Mouse (Mus musculus) adrenal gland, adult 8-10 months (tissue): ENCODE data around the gene Gramd2. TPM values are rescaled to one million over a fixed set of nuclear protein-coding genes. Genes with fewer than 3 reads are reported as not detected.
"Not testable (repeated sequence)": the region's sequence is repeated elsewhere in the genome, so short reads cannot be mapped to it uniquely, and the experiment has no call there.

ENCODE experiments used
- DNase-seq: peaks from one replicate; pipeline ENCODE4 v3.0.0; 2022
- total RNA-seq, 4 experiments: library from RNA; stranded (reverse); gene quantifications; 2 replicates each; pipeline ENCODE4 v1.2.4; 2022

Gene Gramd2
- total RNA-seq, 4 experiments from 2014 or later = 0.07 to 0.20 (median 0.11) TPM; not detected in 1

DNA sequence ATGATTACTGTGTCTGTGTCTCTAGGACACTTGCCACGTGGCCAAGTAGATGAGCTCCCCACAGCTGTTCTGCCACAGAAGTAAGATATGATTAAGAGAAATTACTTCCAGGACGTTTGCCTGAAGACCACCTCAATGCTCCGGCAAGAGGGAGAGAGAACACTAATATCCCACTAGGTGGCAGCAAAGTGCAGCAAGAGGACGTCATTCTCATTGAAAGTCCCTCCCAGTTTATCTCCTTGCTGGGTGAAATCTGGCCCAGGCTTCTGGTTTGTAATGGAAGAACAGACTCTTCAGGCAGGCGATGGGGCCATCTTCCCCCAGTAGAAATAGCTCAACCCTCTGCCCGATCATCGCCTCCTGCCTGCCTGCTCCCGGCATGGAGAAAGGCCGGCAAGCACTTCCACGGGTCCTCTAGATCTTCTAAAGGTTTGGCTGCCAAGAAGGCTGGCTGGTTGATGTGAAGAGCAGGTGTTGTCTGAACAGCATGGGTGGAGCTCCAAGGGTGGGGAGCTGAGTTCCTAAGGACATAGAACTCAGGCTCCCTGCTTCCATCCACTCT, 43.2 kb downstream of the Gramd2 start:
- peak; percentile 26 for DNase-seq

DNA sequence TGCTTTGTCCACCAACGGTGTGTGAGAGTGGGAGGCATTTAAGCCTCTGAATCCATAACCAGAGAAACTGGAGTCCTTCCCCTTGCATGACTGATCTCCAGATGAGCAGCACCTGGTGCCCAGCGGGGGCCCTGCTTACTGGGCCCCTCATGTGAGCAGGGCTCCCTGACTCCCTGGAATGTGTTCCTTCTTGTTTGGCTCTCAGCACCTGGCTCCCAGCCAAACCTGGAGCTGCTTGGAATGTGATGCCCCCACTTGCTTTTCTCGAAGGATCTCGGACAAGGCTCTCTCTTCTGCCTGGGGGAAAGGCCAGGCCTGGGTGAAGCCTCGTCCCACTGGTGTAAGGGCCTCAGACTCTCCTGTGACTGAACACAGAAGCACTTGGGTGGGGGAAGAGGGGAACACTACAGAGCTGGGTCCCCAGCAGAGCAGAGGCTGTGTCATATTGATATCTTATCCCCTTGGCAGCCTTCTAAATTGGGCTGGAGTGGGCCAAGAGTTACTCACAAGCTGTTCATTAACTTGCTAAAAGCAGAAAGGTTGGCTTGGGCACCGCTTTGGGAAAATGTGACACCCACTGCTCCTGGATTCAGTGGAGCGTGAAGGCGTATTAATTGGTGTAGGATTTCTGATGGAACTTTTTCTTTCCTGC, 44.0 kb downstream of the Gramd2 start:
- DNase-seq = no peak

DNA sequence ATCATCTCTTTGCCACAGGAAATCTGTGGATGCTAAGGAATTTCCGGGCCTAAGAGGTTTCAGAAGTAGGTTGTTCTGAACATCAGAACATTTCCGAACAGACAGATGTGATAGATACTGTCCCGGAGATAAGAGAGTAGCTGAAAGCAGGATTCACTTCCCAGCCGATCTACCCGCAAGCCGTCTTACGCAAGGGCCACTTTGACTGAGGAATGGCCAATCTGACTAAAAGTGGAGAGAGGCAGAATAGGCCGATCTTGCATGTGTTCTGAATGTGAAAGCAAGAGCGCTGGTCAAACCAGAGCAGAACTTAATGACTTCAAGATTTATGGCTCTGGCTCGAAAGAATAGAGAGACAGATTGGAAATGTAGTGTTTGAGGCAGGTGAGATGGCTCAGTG, 45.6 kb downstream of the Gramd2 start:
- DNase-seq = no peak

DNA sequence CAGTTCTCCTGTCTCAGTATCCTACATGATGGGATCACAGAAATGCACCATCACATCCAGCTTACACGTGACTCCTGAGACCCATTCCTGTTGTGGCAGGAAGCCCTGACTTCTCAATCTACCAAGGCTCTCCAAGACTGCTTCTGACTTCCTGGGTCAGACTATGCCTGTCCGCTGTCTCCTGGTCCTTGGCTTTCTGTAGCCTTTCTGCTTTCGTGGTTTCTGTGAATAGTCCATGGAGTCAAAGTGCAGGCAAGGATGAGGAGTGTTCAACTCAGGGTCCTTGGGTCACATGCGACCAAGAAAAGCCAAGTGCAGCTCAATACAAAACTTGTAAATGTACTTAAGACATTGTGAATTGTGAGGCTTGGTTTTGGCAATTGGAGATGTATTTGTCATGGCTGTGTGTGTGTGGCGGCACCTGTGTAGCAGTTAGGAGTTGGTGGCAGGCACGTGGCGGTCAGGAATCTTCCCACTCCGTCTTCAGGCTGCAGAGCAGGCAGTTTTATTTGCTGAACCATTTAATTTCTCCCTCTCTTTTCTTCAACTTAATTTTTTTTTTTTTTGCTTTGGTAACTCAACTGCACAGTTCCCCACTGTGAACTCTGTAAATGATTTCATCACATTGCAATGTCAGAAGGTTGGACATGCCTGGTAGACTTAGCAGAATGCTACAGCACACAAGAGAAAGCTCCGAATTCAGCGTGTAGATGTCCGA, 47.8 kb downstream of the Gramd2 start:
- DNase-seq = no peak

DNA sequence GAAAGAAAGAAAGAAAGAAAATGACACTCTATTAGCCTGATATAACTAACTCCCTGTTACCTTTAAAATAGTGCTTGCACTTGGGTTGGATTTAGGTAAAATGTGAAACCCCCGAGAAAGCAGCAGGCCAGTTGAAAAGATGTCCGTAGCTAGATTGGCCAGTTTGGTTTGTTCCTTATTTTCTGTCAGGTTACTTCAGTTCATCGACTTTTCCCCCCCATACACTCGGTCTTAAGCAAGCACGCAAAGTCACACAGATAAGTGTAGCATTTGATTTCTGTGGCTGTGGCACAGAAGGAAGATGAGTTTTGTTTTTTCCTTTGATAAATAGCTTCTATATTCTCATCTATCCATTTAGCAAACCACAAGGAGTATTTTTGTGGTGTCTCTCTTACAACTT, 51.2 kb downstream of the Gramd2 start:
- DNase-seq = no peak

DNA sequence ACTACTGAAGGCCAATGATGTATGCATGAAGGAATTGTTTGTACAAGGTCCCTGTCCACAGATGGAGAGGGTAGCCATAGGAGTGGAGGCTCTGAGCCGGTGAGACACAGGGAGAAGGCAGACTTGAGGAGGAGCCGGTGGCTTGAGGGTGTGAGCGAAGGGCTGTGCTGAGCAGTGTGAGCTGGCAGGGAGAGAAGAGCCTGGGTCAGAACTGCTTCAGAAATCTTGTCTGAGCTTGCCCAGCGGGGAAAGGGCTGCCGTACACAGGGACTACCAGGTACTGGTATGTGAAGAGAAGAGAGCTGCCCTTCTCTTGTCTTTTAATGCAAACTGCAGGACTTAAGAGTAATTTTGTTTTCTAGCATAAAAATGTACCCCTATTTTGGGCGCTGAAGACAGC, 53.1 kb downstream of the Gramd2 start:
- DNase-seq = no peak

DNA sequence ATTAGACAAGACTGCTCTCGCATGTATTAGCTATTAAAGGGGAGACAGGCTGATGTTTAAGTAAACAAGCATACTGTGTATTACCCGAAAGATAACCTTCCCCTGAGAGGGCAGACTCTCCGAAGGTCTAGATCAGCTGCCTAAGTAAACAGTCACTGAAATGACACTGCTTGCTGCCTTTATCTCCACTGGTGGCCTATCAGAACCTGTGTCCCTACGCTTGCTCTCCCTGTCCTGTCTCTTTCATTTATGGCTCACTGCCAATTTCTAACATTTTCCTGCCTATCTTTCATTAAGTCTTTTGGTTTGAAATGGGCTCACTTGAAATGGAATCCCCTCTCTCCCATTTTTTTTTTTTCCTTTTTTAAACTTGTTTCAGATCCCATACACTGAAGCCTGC, 55.5 kb downstream of the Gramd2 start:
- no peak for DNase-seq

DNA sequence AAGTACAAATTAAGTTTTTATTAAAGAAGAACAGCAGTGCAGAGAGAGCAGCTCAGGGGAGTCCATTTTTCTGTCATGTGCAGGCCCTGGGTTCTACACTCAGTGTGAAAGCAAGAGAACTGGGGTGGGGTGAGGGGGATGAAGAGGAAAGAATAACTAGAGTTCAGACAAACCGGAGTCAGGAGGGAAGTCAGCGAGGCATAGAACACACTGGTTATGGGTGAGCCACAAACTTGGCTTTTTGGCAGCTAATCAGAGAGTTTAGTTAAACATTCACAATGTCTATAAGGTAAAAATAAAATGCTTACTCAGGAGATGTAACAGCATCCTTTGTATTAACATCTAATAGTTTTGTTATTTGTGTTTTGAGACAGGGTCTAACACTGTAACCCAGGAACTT, 60.6 kb downstream of the Gramd2 start:
- DNase-seq = no peak

DNA sequence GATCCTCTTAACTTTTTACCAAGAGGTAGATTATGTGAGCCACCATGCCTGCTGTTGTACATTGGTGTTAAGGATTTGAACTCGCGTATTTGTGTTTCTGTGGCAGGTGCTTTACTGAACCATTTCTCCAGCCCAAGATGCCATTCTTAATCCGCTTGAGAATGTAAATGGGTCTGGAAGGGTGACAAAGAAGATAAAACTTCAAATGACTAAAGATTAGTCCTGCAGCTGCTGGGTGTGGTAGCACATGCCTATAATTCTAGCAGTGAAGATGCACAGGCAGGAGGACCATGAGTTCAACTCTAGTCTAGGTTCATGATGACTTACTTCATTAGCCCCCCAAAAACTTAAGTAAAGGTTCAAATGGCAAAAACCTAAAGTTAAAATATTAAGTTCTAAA, 64.0 kb downstream of the Gramd2 start:
- DNase-seq = no peak

DNA sequence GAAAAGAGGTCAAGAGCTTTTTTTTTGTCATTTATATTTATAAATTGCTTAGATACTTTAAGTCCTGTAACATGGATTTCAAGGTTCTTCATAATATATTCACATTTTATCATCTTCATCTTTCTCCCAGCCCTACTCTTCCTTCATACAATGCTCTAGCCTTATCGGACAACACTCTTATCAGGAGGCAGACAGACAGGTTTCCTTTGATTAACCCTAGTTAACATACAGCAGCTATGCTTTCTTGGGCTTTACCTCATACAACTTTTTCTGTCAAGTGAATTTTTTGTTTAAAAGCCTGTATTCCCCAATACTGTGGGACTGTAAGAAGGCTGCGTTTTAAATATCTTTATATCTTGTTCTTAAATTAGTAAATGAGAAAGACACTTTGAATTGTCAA, 68.4 kb downstream of the Gramd2 start:
- no peak for DNase-seq

DNA sequence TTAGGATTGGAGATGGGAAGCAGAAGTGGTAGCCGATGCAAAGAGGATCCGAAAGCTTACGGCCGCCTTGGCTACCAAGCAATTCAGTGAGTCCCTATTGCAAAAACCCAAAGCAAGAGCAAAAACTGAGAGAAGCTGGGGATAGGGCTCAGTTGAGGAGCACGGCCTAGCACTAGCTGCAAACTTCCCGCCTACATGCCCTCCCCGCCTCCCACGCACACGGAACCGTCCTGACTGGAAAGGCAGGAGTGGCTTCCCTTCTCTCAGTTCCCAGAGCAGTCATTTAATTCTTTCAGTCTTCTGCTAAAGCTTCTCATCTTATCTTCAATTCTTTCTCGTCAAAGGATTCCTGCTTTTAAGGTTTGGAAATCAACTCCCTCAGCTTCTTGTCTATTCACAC, 69.0 kb downstream of the Gramd2 start:
- no peak for DNase-seq

DNA sequence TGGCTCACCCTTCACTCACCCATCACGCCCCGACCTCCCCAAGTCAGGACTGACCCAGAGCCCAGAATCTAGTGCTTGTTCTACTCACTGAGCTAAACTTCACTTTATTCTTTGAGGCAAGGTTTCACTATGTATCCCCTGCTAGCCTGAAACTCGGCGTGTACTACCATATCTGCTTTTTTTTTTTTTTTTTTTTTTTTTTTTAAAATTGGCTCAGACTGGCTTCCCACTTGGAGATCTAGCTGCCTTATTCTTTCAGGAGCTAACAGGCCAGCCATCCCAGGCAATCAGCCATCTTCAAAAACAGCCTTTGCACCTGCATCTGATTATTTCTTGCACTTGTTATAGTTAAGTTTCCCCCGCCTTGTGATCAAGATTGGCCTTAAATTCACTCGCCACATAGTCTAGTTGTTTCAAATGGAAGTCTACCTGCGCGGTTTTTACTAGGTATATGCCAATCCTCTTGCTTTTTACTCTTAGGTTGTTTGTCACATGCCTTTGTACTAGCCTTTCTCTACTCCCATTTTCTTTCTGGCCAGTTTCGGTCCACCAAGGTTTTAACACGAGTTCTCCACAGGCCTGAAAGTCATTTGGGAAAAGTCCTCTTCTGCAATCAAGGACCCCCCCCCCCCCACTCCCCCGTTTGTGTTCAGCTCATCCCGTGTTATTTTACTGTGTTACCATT, 69.8 kb downstream of the Gramd2 start:
- no peak for DNase-seq

DNA sequence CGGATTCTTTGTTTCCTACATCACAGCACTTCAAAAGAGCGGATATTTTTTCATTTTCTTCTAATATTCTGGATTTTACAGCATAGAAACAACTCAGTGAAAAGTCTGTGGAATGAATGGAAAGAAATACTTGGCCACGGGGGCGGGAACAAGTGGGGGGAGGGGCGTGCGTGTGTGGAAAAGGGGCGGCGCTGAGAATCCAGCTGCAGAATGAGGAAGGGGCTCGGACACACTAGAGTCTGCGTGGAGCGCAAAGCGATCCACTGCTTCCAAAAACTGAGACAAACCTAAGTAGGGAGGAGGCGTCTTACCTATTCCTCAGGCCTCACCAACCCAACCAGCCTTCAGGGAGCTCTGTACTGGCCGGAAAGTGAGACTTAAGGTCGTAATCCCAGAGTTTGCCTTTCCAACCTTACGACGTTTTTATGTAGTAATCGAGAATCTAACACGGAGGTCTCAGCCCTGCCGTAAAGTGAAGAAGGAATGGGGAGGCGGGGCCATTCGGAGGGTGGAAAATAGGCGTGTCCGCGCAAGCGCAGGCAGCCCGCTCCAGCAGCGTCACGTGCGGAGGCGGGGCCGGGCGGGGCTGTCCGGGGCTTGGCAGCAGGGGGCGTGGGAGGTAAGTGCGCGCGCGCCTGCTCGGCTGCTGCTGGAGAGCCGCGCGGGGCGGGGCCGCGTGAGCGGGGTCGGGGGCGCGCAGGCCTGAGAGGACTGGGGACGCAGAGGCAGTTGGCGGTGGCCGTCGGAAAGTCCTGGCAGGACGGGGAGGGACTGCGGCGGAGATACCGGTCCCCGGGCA, 70.5 kb downstream of the Gramd2 start, which contains the start of the genes Senp8 and Myo9a:
Gene Senp8, minus strand, starts transcription at position 444 of the 799 bp plus-strand sequence.
Gene Myo9a, plus strand, starts transcription at position 630 of the 799 bp plus-strand sequence.
- DNase-seq = peak; percentile 99

DNA sequence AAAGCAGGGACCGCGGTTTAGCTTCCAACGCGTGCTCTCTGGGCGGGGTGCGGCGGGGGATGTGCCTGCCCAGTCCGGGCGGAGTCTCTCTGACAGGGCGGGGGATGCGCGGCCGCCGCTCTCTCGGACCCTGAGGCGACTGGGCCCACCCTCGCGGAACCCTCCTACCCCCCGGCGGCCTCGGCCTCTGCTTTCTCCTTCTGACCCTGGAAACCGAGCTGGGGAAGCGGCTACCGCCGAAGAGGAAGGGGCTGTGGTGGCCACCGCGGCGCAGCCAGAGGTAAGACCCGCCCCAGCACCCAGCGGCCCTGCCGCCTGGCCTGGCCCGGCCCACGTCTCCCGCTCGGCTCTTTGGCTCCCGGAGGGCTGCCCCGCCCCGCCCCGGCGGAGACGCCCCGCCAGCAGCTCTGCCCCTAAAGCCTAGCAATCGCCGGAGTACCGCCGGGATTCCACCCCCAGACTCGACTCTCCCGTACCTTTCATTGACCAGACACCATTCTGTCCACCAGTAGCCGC, 71.2 kb downstream of the Gramd2 start:
- peak; percentile 88 for DNase-seq

DNA sequence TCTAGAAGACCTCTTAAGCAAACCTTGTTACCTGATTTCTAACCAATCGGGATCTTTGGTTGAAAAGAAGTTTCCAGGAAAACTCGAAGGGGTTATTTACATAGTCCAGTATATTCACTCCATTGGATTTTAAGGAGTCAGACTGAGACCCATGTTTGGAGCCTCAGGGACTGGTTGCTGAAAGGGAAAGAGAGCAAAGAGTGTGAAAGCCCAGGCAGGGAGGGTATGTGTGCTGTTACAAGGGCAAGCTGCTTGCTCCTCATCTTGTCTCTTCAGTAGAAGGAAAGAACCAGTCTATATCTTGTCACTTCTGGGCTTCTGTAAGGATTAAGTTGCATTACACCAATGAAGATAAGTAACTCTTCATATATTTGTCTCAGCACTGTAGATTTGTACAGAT, 72.0 kb downstream of the Gramd2 start:
- DNase-seq = no peak

DNA sequence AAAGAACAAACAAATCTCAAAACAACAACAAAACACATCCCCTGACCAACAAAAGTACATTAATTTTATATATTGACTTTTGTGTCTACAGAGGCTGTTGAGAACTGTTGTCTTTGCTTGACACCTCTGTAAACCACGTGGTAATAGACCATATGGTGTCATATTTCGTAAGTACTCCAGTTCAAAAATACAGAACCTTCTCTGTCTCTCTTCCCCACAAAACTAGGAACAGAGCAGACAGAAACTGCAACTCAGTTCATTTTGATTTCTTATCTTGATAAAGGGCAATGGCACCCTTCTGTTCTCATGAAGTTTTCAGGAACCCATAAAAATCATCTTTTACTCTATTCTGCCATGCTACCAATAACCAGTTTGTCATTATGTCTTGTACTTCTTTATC, 75.3 kb downstream of the Gramd2 start:
- DNase-seq = no peak

DNA sequence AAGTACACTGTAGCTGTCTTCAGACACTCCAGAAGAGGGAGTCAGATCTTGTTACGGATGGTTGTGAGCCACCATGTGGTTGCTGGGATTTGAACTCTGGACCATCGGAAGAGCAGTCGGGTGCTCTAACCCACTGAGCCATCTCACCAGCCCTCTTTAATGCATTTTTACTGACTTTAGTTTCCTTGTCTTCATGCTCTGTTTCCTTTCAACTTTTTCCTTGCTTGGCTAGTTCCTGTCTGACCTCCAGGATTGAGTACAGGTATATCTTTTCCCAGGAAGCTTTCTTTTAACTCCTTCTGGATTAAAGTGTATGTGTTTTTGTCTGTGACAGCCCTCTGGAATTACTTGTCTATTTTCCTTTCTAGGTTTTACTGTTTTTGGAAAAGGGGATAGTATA, 77.1 kb downstream of the Gramd2 start:
- DNase-seq = not testable (repeated sequence)

DNA sequence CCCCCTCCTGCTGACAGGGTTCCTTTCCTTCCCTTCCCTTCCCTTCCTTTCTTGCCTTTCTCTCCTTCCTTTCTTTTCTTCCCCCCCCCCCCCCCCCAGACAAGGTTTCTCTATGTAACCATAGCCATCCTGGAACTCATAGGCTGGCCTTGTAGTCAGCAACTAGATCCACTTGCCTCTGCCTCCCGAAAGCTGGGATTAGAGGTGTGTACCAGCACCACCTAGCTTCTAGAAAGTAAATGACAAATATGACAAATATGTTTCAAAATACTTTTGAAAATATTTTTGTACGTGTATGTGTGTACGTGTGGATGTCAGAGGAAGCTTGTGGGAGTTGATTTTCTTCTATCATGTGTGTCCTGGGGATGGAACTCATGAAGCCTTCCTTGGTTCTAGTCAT, 80.6 kb downstream of the Gramd2 start:
- DNase-seq = no peak

DNA sequence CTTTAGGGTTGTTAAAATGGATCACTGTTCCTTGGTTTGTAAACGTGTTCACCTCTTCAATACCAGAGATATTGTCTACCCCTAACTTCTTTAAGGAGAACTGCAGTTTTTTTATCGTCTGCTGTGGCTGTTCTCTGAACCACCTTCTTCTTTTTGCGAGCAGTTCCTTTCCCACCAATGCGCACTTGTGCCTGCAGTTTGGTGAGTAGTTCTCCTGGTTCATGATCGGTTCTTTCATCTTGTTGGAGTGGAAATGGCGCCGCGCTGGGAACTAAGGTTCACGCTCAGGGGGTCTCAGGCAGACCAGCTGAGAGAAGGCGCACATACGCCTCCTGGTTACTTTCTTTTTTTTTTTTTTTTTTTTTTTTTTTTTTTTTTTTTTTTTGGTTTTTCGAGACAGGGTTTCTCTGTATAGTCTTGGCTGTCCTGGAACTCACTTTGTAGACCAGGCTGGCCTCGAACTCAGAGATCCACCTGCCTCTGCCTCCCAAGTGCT, 87.1 kb downstream of the Gramd2 start:
- not testable (repeated sequence) for DNase-seq
